Mouse (Mus musculus) brown adipose tissue, adult 24 weeks (tissue): Measurements from ENCODE around the gene Ear2. TPM values are rescaled to one million over a fixed set of nuclear protein-coding genes. Genes with fewer than 3 reads are reported as not detected.
"Not testable (repeated sequence)": the region's sequence is repeated elsewhere in the genome, so short reads cannot be mapped to it uniquely, and the experiment has no call there.

Experiments used
- H3K27ac ChIP-seq: fragments of 200-500 bp; replicated peaks from 2 replicates; pipeline ENCODE4 v1.5.1; 2012; ENCODE audit warnings: low read depth, mild to moderate bottlenecking, low read length
- H3K4me1 ChIP-seq: fragments of 200-500 bp; 2 replicates; pipeline ENCODE4 v1.6.1; 2012; ENCODE audit warnings: low read length, mixed read lengths; ENCODE audit not compliant: control insufficient read depth, insufficient read depth, insufficient read length
- H3K4me3 ChIP-seq: fragments of 200-500 bp; 2 replicates; pipeline ENCODE4 v1.5.1; 2012; ENCODE audit warnings: low read depth, mild to moderate bottlenecking, low read length, moderate library complexity; ENCODE audit not compliant: insufficient read depth
- polyA plus RNA-seq: library from polyadenylated mRNA; stranded (reverse); fragments of >200 nt; gene quantifications from 2 replicates; pipeline ENCODE4 v1.2.4, GENCODE M21; 2012; ENCODE audit not compliant: missing spikeins, insufficient read depth, insufficient read length

The Ear2 gene
- polyA plus RNA-seq = 2.2 TPM in 1 of 2 replicates, not detected in the other

GRCm38 (mm10) chr14:44102354-44102753 is at the start of gene Ear2:
Gene Ear2 (plus strand): TSS chr14:44102654.
- not testable (repeated sequence) for H3K4me1 ChIP-seq, H3K4me3 ChIP-seq, H3K27ac ChIP-seq

DNA sequence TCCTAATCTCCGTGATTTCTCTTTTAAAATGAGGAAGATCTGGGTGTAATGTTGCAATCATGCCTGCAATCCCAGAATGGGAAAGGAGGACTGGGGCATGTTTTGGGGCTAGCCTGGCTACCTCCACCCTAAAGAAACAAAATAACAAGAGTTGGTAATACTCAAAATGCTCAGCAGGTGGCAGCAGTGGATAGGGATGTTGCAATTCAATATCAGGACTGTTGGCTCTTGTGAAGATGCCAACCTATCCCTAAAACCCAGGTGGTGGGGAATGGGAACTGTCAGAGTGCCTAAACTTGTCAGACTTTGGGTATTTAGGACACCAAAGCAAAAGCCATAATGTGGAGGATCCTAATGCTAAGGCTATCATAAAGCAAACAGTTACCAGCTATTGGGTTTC is 34.6 kb upstream of the Ear2 start:
- H3K4me1 ChIP-seq, H3K27ac ChIP-seq, H3K4me3 ChIP-seq: not testable (repeated sequence)

- not testable (repeated sequence) for H3K27ac ChIP-seq, H3K4me1 ChIP-seq, H3K4me3 ChIP-seq
Measured at GRCm38 (mm10) chr14:44070595-44070994, 31.9 kb upstream of the Ear2 start.

- H3K4me3 ChIP-seq, H3K27ac ChIP-seq, H3K4me1 ChIP-seq: not testable (repeated sequence)
Measured at GRCm38 (mm10) chr14:44077785-44078341, 24.6 kb upstream of the Ear2 start.

DNA sequence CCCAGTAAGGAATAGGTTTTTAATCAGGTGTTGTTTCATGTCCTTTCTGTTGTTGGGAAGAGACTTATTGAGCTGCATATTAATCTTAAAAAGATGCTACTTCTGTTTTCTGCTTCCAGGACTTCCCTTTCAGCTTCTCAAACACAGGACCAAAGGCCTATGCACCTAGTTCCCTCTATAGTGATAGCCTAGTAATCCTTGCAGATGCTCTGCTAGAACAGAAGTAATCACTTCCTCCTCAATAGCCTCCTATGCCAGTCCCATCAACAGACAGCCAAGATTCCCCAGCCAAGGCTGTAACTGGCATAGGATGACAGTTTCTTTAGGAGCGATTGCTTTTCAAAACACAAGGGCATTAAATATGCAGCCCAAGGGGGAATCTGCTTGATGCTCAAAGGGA is 15.9 kb upstream of the Ear2 start:
- not testable (repeated sequence) for H3K27ac ChIP-seq, H3K4me1 ChIP-seq, H3K4me3 ChIP-seq

GRCm38 (mm10) chr14:44087535-44087934 is 14.9 kb upstream of the Ear2 start:
- H3K27ac ChIP-seq, H3K4me1 ChIP-seq, H3K4me3 ChIP-seq: not testable (repeated sequence)

- not testable (repeated sequence) for H3K4me3 ChIP-seq, H3K27ac ChIP-seq, H3K4me1 ChIP-seq
Measured at GRCm38 (mm10) chr14:44091524-44091923, 10.9 kb upstream of the Ear2 start.

GRCm38 (mm10) chr14:44094445-44094844 is 8.0 kb upstream of the Ear2 start:
- H3K4me1 ChIP-seq, H3K27ac ChIP-seq, H3K4me3 ChIP-seq: not testable (repeated sequence)

GRCm38 (mm10) chr14:44100030-44100429 is 2.4 kb upstream of the Ear2 start:
- not testable (repeated sequence) for H3K4me3 ChIP-seq, H3K27ac ChIP-seq, H3K4me1 ChIP-seq

DNA sequence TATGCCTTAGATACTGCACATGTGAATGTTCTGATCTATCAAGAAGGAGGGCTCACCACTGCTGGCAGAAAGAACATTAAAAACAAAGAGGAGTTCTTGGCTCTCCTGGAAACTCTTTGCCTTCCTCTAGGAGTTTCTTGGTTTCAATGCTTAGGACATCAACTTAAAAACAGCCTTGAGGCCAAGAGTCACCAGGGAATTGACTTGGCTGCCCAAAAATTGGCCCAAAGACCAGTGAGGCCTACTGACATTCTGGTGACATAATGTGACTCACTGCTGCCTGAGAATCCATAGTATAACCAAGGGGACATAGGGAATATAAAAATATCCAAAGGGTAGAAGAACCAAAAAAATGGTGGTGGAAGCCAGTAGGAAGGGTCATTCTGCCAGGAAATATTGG is 8.5 kb downstream of the Ear2 start:
- Histone ChIP-seq H3K4me1 (no peaks in the 10 kb centered on the region), H3K4me3 (no peak overlapping the region), H3K27ac (no peak overlapping the region)

DNA sequence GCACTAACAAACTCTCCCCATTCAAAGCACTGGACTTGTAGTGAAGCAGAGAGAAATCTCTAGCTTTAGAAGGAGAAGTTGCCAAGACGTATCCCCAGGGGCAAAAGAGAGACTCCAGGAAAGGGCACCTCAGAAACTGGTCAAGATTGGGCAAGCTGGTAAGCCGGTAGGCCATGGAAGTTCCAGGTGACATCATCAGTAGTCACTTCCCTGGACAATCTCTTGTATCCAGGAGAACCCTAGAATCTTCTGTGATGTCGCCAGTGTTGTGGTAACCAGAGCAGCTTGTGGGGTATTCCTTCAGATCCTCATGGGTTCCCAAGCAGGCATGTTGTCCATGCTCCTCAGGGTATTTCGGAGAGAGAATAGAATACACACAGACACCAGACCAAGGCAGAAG is 21.1 kb downstream of the Ear2 start, which contains the start of gene Gm3327:
Gene Gm3327, plus strand, starts transcription at position 301 of the 400 bp plus-strand sequence.
- not testable (repeated sequence) for H3K4me1 ChIP-seq, H3K27ac ChIP-seq, H3K4me3 ChIP-seq

Other genes starting within 250 kb of the Ear2 start
- not detected in 2 replicates for gene Ear1, start 227.1 kb upstream of the Ear2 start, polyA plus RNA-seq
- gene Ear10, start 179.1 kb upstream of the Ear2 start, polyA plus RNA-seq = not detected in 2 replicates
- not detected in 2 replicates for gene Gm8113, start 177.3 kb upstream of the Ear2 start, polyA plus RNA-seq
- gene Ang5, start 145.6 kb upstream of the Ear2 start, polyA plus RNA-seq = not detected in 2 replicates
- gene Ang6, start 100.4 kb upstream of the Ear2 start, polyA plus RNA-seq = not detected in 2 replicates
- gene Gm3327, start 21.2 kb downstream of the Ear2 start, polyA plus RNA-seq = not detected in 2 replicates
- not detected in 2 replicates for gene Gm8212, start 95.0 kb downstream of the Ear2 start, polyA plus RNA-seq
- gene 4930503E14Rik, start 110.6 kb downstream of the Ear2 start, polyA plus RNA-seq = not detected in 2 replicates
- gene Gm8220, start 182.9 kb downstream of the Ear2 start, polyA plus RNA-seq = not detected in 2 replicates
- gene Gm5930, start 235.9 kb downstream of the Ear2 start, polyA plus RNA-seq = not detected in 2 replicates